Mouse (Mus musculus): Measurements from ENCODE around the gene Cers3. TPM values are rescaled to one million over a fixed set of nuclear protein-coding genes. Genes with fewer than 3 reads are reported as not detected.
A peak's percentile ranks its signal among the peaks of the same experiment; 100 is the strongest.

Gene Cers3
- polyA plus RNA-seq, 1 experiment, result 0.73 TPM

GRCm38 (mm10) chr7:66779944-66780942 is 36.9 kb downstream of the Cers3 start:
- H3K27ac ChIP-seq (ENCODE audit: insufficient read depth, low read length), result no peak overlapping the region
- H3K9me3 ChIP-seq (replicated peaks; ENCODE audit: control insufficient read depth, insufficient read depth, low read length, poor library complexity, severe bottlenecking), result no peaks in the 10 kb centered on the region
- no peaks in the 10 kb centered on the region for H3K4me1 ChIP-seq (ENCODE audit: control insufficient read depth, insufficient read depth, low read length)
- TF ChIP-seq CTCF (IDR thresholded peaks at IDR 0.05; ENCODE audit: low read depth, low read length) (no peak), EP300 (IDR thresholded peaks at IDR 0.05; ENCODE audit: insufficient read depth, low read depth, low read length) (no peak), POLR2A (IDR thresholded peaks at IDR 0.05; ENCODE audit: insufficient read depth, low read length) (no peak)
- no peak overlapping the region for H3K9ac ChIP-seq (ENCODE audit: low read depth, poor library complexity, severe bottlenecking)
- no peaks in the 10 kb centered on the region for H3K36me3 ChIP-seq (ENCODE audit: control insufficient read depth, insufficient read depth, low read length, poor library complexity, severe bottlenecking)
- H3K4me3 ChIP-seq (ENCODE audit: low read depth, low read length), result no peak overlapping the region
- H3K27me3 ChIP-seq (ENCODE audit: control insufficient read depth, insufficient read depth, low read length, poor library complexity, severe bottlenecking), result no peaks in the 10 kb centered on the region

- H3K4me3 ChIP-seq (ENCODE audit: low read depth, low read length), result no peak overlapping the region
- no peaks in the 10 kb centered on the region for H3K4me1 ChIP-seq (ENCODE audit: control insufficient read depth, insufficient read depth, low read length)
- H3K36me3 ChIP-seq (ENCODE audit: control insufficient read depth, insufficient read depth, low read length, poor library complexity, severe bottlenecking), result no peaks in the 10 kb centered on the region
- TF ChIP-seq EP300 (IDR thresholded peaks at IDR 0.05; ENCODE audit: insufficient read depth, low read depth, low read length) (no peak), POLR2A (IDR thresholded peaks at IDR 0.05; ENCODE audit: insufficient read depth, low read length) (no peak), CTCF (IDR thresholded peaks at IDR 0.05; ENCODE audit: low read depth, low read length) (no peak)
- no peaks in the 10 kb centered on the region for H3K9me3 ChIP-seq (replicated peaks; ENCODE audit: control insufficient read depth, insufficient read depth, low read length, poor library complexity, severe bottlenecking)
- H3K9ac ChIP-seq (ENCODE audit: low read depth, poor library complexity, severe bottlenecking), result no peak overlapping the region
- H3K27me3 ChIP-seq (ENCODE audit: control insufficient read depth, insufficient read depth, low read length, poor library complexity, severe bottlenecking), result no peaks in the 10 kb centered on the region
- H3K27ac ChIP-seq (ENCODE audit: insufficient read depth, low read length), result no peak overlapping the region
Observed at GRCm38 (mm10) chr7:66786476-66786875, 43.2 kb downstream of the Cers3 start.

- Histone ChIP-seq H3K4me3 (ENCODE audit: low read depth, low read length) (no peak overlapping the region), H3K36me3 (ENCODE audit: control insufficient read depth, insufficient read depth, low read length, poor library complexity, severe bottlenecking) (no peaks in the 10 kb centered on the region), H3K27ac (ENCODE audit: insufficient read depth, low read length) (no peak overlapping the region), H3K4me1 (ENCODE audit: control insufficient read depth, insufficient read depth, low read length) (no peaks in the 10 kb centered on the region), H3K9me3 (replicated peaks; ENCODE audit: control insufficient read depth, insufficient read depth, low read length, poor library complexity, severe bottlenecking) (no peaks in the 10 kb centered on the region), H3K27me3 (ENCODE audit: control insufficient read depth, insufficient read depth, low read length, poor library complexity, severe bottlenecking) (no peaks in the 10 kb centered on the region), H3K9ac (ENCODE audit: low read depth, poor library complexity, severe bottlenecking) (no peak overlapping the region)
- TF ChIP-seq EP300 (IDR thresholded peaks at IDR 0.05; ENCODE audit: insufficient read depth, low read depth, low read length), result no peak
- TF ChIP-seq POLR2A (IDR thresholded peaks at IDR 0.05; ENCODE audit: insufficient read depth, low read length), result no peak
Observed at GRCm38 (mm10) chr7:66787816-66788215, 44.5 kb downstream of the Cers3 start.

DNA sequence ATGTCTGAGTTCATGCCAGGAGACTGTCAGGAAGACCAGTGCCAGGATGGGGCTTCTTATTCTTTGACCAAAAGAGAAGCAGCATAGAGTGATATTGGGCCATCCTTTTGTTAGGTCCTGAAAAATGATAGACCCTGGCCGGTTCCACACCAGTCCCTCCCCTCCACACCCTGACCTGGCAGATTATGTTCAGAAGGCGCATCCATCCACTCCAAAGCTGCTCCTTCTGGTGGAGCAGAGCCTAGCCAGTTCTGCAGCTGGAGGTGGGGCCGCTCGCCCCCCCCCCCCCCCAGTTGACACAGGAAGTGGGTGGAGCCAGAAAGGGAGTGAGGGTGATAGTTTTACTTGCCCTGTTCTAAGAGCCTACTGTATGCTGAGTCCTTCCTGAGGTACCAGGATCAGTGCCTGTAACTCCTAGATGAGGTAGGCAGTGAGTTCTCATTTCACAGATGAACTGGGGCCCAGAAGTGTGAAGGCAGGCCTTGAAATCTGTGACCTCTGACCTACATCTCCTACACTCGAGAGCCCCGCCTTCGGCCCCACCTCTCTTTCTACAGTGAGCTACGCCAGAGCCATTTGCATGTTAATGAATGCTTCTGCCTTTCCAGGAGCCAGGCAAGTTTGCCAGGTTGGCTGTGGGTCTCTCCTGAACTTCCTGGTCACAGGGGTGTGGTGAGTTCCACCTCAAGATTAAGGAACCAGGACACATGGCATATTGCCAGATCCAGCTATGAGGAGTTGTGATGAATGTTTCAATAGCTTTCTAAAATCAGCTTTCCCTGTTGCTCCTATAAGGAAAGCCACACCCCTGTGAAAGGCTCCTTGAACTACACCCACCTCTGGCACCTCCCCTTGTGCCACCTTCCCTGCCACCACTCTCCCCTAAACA is 46.8 kb downstream of the Cers3 start:
- no peaks in the 10 kb centered on the region for H3K4me1 ChIP-seq (ENCODE audit: control insufficient read depth, insufficient read depth, low read length)
- H3K9ac ChIP-seq (ENCODE audit: low read depth, poor library complexity, severe bottlenecking), result no peak overlapping the region
- no peak overlapping the region for H3K4me3 ChIP-seq (ENCODE audit: low read depth, low read length)
- no peaks in the 10 kb centered on the region for H3K36me3 ChIP-seq (ENCODE audit: control insufficient read depth, insufficient read depth, low read length, poor library complexity, severe bottlenecking)
- TF ChIP-seq EP300 (IDR thresholded peaks at IDR 0.05; ENCODE audit: insufficient read depth, low read depth, low read length), result peak; percentile 64; the same call in 1 of the 2 replicates
- TF ChIP-seq CTCF (IDR thresholded peaks at IDR 0.05; ENCODE audit: low read depth, low read length), result no peak
- peak overlapping the region; percentile 81 for H3K27ac ChIP-seq (ENCODE audit: insufficient read depth, low read length)
- no peaks in the 10 kb centered on the region for H3K9me3 ChIP-seq (replicated peaks; ENCODE audit: control insufficient read depth, insufficient read depth, low read length, poor library complexity, severe bottlenecking)
- H3K27me3 ChIP-seq (ENCODE audit: control insufficient read depth, insufficient read depth, low read length, poor library complexity, severe bottlenecking), result no peaks in the 10 kb centered on the region

GRCm38 (mm10) chr7:66791022-66791421 is 47.7 kb downstream of the Cers3 start:
- H3K4me3 ChIP-seq (ENCODE audit: low read depth, low read length), result no peak overlapping the region
- no peaks in the 10 kb centered on the region for H3K36me3 ChIP-seq (ENCODE audit: control insufficient read depth, insufficient read depth, low read length, poor library complexity, severe bottlenecking)
- TF ChIP-seq POLR2A (IDR thresholded peaks at IDR 0.05; ENCODE audit: insufficient read depth, low read length), result no peak
- TF ChIP-seq CTCF (IDR thresholded peaks at IDR 0.05; ENCODE audit: low read depth, low read length), result no peak
- TF ChIP-seq EP300 (IDR thresholded peaks at IDR 0.05; ENCODE audit: insufficient read depth, low read depth, low read length), result no peak
- no peaks in the 10 kb centered on the region for H3K4me1 ChIP-seq (ENCODE audit: control insufficient read depth, insufficient read depth, low read length)
- no peak overlapping the region for H3K9ac ChIP-seq (ENCODE audit: low read depth, poor library complexity, severe bottlenecking)
- H3K27ac ChIP-seq (ENCODE audit: insufficient read depth, low read length), result no peak overlapping the region
- H3K9me3 ChIP-seq (replicated peaks; ENCODE audit: control insufficient read depth, insufficient read depth, low read length, poor library complexity, severe bottlenecking), result no peaks in the 10 kb centered on the region
- H3K27me3 ChIP-seq (ENCODE audit: control insufficient read depth, insufficient read depth, low read length, poor library complexity, severe bottlenecking), result no peaks in the 10 kb centered on the region

Data from ES-Bruce4 (cell line).